Mouse (Mus musculus) heart, postnatal 0 days (tissue): Measurements from ENCODE around the gene Utp14a.

Source experiments
- CTCF ChIP-seq: IDR thresholded peaks from 2 replicates; pipeline ENCODE4 v1.5.1; 2016; ENCODE audit warnings: antibody characterized with exemption, control low read depth, low read depth
- EP300 ChIP-seq: IDR thresholded peaks from 2 replicates; pipeline ENCODE4 v1.6.1; 2016; ENCODE audit warnings: antibody characterized with exemption, low read depth

DNA sequence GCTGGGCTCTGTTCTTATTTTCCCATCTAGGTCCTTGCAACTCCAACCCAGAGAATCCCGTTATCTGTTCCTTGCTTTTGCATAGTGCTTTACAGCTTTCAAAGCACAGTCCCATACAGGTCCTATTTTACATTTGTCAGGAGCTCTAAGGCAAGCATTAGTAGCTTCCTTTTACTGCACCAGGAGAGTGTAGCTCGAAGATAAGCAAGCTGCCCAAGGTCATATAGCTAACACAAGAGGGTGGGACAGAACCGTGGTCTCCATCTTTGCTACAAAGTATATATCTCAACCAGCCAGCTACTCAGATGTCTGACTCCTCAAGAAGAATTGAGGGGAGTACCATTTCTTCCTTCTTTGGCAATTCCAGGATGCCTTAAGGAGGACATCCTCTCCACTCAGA is 60.8 kb downstream of the Utp14a start:
- no peak for TF ChIP-seq CTCF
- TF ChIP-seq EP300, result no peak
